Mouse (Mus musculus) liver, adult (tissue): ENCODE data around the gene Gm2042.
"Not testable (repeated sequence)": the region's sequence is repeated elsewhere in the genome, so short reads cannot be mapped to it uniquely, and the experiment has no call there.

Experiments
- GATA4 ChIP-seq: IDR thresholded peaks from 2 replicates; pipeline ENCODE4 v1.6.1; 2014; ENCODE audit warnings: mild to moderate bottlenecking, low read length; ENCODE audit not compliant: insufficient replicate concordance

Gene Gm2042

DNA sequence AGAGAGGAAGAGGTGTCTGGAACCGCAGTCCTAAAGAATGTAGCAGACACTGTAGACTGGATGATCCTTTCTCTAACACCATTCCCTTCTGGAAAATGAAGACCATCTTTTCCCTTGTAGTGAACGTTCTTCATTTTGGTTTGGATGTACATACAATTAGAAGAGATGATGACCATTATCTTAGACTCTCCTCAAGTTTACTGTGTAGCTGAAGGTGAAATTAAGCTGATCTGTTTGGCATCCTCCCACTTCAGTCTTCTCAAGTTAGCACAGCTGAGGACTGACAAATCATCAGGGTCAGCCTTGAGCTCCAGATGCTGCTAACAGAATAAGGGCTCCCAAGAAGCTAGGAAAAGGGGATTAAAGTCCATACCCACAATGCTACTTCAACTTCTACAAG is at the start of gene Gm2042:
TSS of gene Gm2042 (plus strand) at position 301 of the 400 bp plus-strand sequence.
- not testable (repeated sequence) for TF ChIP-seq GATA4

GRCm38 (mm10) chr12:87919721-87920120 is 34.2 kb upstream of the Gm2042 start, which contains the start of gene Gm2035:
Gene Gm2035, minus strand, starts transcription at chr12:87919857.
- not testable (repeated sequence) for TF ChIP-seq GATA4
